Mouse (Mus musculus): ENCODE measurements around the gene Tmem174. TPM values are rescaled to one million over a fixed set of nuclear protein-coding genes. Genes with fewer than 3 reads are reported as not detected.

Gene Tmem174
- total RNA-seq, 2 experiments from 2014 or later: not detected

GRCm38 (mm10) chr13:98632306-98632942 is 4.8 kb downstream of the Tmem174 start:
- DNase-seq: no peak

GRCm38 (mm10) chr13:98631105-98631838 is 5.9 kb downstream of the Tmem174 start:
- no peak for DNase-seq

- no peak for DNase-seq
Observed at GRCm38 (mm10) chr13:98626736-98627135, 10.5 kb downstream of the Tmem174 start.

- DNase-seq: no peak
Observed at GRCm38 (mm10) chr13:98624506-98624905, 12.7 kb downstream of the Tmem174 start.

GRCm38 (mm10) chr13:98622881-98623549 is 14.2 kb downstream of the Tmem174 start:
- DNase-seq: no peak

- no peak for DNase-seq
Observed at GRCm38 (mm10) chr13:98617429-98618067, 19.7 kb downstream of the Tmem174 start.

- DNase-seq: no peak
Observed at GRCm38 (mm10) chr13:98607885-98608477, 29.2 kb downstream of the Tmem174 start.

- no peak for DNase-seq
Observed at GRCm38 (mm10) chr13:98603799-98604198, 33.4 kb downstream of the Tmem174 start.

GRCm38 (mm10) chr13:98596746-98597145 is 40.5 kb downstream of the Tmem174 start:
- no peak for DNase-seq

GRCm38 (mm10) chr13:98594726-98595141 is 42.5 kb downstream of the Tmem174 start:
- no peak for DNase-seq

GRCm38 (mm10) chr13:98593938-98594539 is 43.2 kb downstream of the Tmem174 start:
- DNase-seq: no peak

GRCm38 (mm10) chr13:98591406-98591805 is 45.8 kb downstream of the Tmem174 start:
- no peak for DNase-seq

GRCm38 (mm10) chr13:98590693-98591389 is 46.4 kb downstream of the Tmem174 start:
- DNase-seq: no peak

GRCm38 (mm10) chr13:98589572-98589971 is 47.6 kb downstream of the Tmem174 start:
- no peak for DNase-seq

GRCm38 (mm10) chr13:98588951-98589501 is 48.2 kb downstream of the Tmem174 start:
- peak; percentile 87 for DNase-seq

GRCm38 (mm10) chr13:98588480-98588879 is 48.7 kb downstream of the Tmem174 start:
- no peak for DNase-seq

GRCm38 (mm10) chr13:98587639-98588038 is 49.6 kb downstream of the Tmem174 start:
- DNase-seq: no peak

GRCm38 (mm10) chr13:98586817-98587575 is 50.2 kb downstream of the Tmem174 start:
- no peak for DNase-seq
